Mouse (Mus musculus) midbrain, embryonic 12.5 days (tissue): Measurements from ENCODE around the gene Med20. TPM values are rescaled to one million over a fixed set of nuclear protein-coding genes. Genes with fewer than 3 reads are reported as not detected.
"Not testable (repeated sequence)": the region's sequence is repeated elsewhere in the genome, so short reads cannot be mapped to it uniquely, and the experiment has no call there.

Experiments used
- ATAC-seq: fragments of 200-750 bp; cut with Nextera tagmentation; 2 replicates; pipeline ENCODE4 v1.8.0; 2017; ENCODE audit warnings: low read depth, moderate TSS enrichment, moderate library complexity; ENCODE audit not compliant: low FRiP score
- H3K27ac ChIP-seq: fragments of 300-500 bp; sonication (generic); replicated peaks from 2 replicates; pipeline ENCODE4 v1.5.1; 2016; ENCODE audit warnings: mild to moderate bottlenecking
- H3K27me3 ChIP-seq: fragments of 300-500 bp; sonication (generic); 2 replicates; pipeline ENCODE4 v1.6.1; 2016; ENCODE audit warnings: mild to moderate bottlenecking
- H3K36me3 ChIP-seq: fragments of 300-500 bp; sonication (generic); 2 replicates; pipeline ENCODE4 v1.6.1; 2016
- H3K4me1 ChIP-seq: fragments of 300-500 bp; sonication (generic); 2 replicates; pipeline ENCODE4 v1.6.1; 2016
- H3K4me2 ChIP-seq: fragments of 300-500 bp; sonication (generic); replicated peaks from 2 replicates; pipeline ENCODE4 v1.6.1; 2016; ENCODE audit warnings: mild to moderate bottlenecking, moderate library complexity
- H3K4me3 ChIP-seq: fragments of 300-500 bp; sonication (generic); 2 replicates; pipeline ENCODE4 v1.5.1; 2016; ENCODE audit warnings: mild to moderate bottlenecking
- H3K9ac ChIP-seq: fragments of 300-500 bp; sonication (generic); replicated peaks from 2 replicates; pipeline ENCODE4 v1.6.1; 2016; ENCODE audit warnings: mild to moderate bottlenecking, moderate library complexity
- H3K9me3 ChIP-seq: fragments of 300-500 bp; sonication (generic); 2 replicates; pipeline ENCODE4 v1.6.1; 2016; ENCODE audit warnings: mild to moderate bottlenecking
- WGBS: fragments of 180-500 bp; shearing (Covaris S2); methylation state at CpG from one replicate; pipeline ENCODE4 v1.1.7; 2016; 5-methylcytosine and 5-hydroxymethylcytosine counted together
- polyA plus RNA-seq: library from polyadenylated mRNA; unstranded; fragments of >200 nt; fragmentation: Nextera tagmentation; extraction: Ambion mirVana; gene quantifications from 2 replicates; pipeline ENCODE4 v1.2.1, GENCODE M21; 2016

Gene Med20
- polyA plus RNA-seq, 1 experiment from 2014 or later, result 41.0 TPM

GRCm38 (mm10) chr17:47630678-47631065 is 19.3 kb downstream of the Med20 start, which contains the start of gene Usp49:
Usp49 (plus strand) TSS chr17:47630690.
- peak within 1 kb of the TSS; percentile 75 for H3K4me2 ChIP-seq
- no peak for ATAC-seq
- peak within 1 kb of the TSS; percentile 94 for H3K27ac ChIP-seq
- peak within 1 kb of the TSS; percentile 79 for H3K4me3 ChIP-seq
- H3K9me3 ChIP-seq, result no peaks in the 10 kb centered on the region
- H3K4me1 ChIP-seq, result peaks cover 33% of the 10 kb centered on the region
- peaks cover 13% of the 10 kb centered on the region for H3K36me3 ChIP-seq
- no peaks in the 10 kb centered on the region for H3K27me3 ChIP-seq
- WGBS, result 0% methylated on average over 3 of the region's 3 CpGs
- H3K9ac ChIP-seq, result peak within 1 kb of the TSS; percentile 83

- peaks cover 33% of the 10 kb centered on the region for H3K4me1 ChIP-seq
- H3K9ac ChIP-seq, result 0 out of 2 replicates have a peak overlapping the region, but pooled peaks have one; percentile 2
- no peaks in the 10 kb centered on the region for H3K9me3 ChIP-seq
- peak overlapping the region; percentile 22 for H3K4me2 ChIP-seq
- ATAC-seq, result no peak
- H3K27me3 ChIP-seq, result no peaks in the 10 kb centered on the region
- H3K4me3 ChIP-seq, result 0 out of 2 replicates have a peak overlapping the region, but pooled peaks have one; percentile 8
- 72% methylated on average over 4 of the region's 4 CpGs for WGBS
- no peak overlapping the region for H3K27ac ChIP-seq
- peaks cover 6% of the 10 kb centered on the region; the same call in 1 of the 2 replicates for H3K36me3 ChIP-seq
Observed at GRCm38 (mm10) chr17:47632181-47632840, 20.9 kb downstream of the Med20 start.

GRCm38 (mm10) chr17:47633999-47634770 is 22.8 kb downstream of the Med20 start:
- no peak overlapping the region for H3K9ac ChIP-seq
- H3K4me2 ChIP-seq, result no peak overlapping the region
- peaks cover 6% of the 10 kb centered on the region; the same call in 1 of the 2 replicates for H3K36me3 ChIP-seq
- WGBS, result 79% methylated on average over 7 of the region's 7 CpGs
- H3K27me3 ChIP-seq, result no peaks in the 10 kb centered on the region
- peaks cover 26% of the 10 kb centered on the region for H3K4me1 ChIP-seq
- no peaks in the 10 kb centered on the region for H3K9me3 ChIP-seq
- ATAC-seq, result no peak
- H3K4me3 ChIP-seq, result no peak overlapping the region
- no peak overlapping the region for H3K27ac ChIP-seq

- H3K4me2 ChIP-seq, result no peak overlapping the region
- no peak for ATAC-seq
- no peak overlapping the region for H3K27ac ChIP-seq
- no peaks in the 10 kb centered on the region for H3K36me3 ChIP-seq
- 89% methylated on average over 2 of the region's 2 CpGs for WGBS
- H3K27me3 ChIP-seq, result no peaks in the 10 kb centered on the region
- no peaks in the 10 kb centered on the region for H3K9me3 ChIP-seq
- H3K9ac ChIP-seq, result no peak overlapping the region
- 0 out of 2 replicates have a peak, but pooled peaks cover under 1% of the 10 kb centered on the region for H3K4me1 ChIP-seq
- no peak overlapping the region for H3K4me3 ChIP-seq
Observed at GRCm38 (mm10) chr17:47642992-47643391, 31.6 kb downstream of the Med20 start.

GRCm38 (mm10) chr17:47646683-47647082 is 35.3 kb downstream of the Med20 start:
- Histone ChIP-seq H3K9me3 (no peaks in the 10 kb centered on the region), H3K9ac (no peak overlapping the region), H3K27ac (no peak overlapping the region), H3K27me3 (no peaks in the 10 kb centered on the region), H3K4me2 (no peak overlapping the region), H3K36me3 (no peaks in the 10 kb centered on the region; the same call in 1 of the 2 replicates), H3K4me1 (peaks cover 13% of the 10 kb centered on the region), H3K4me3 (no peak overlapping the region)
- no peak for ATAC-seq
- WGBS, result 85% methylated on average over 1 of the region's 1 CpGs

GRCm38 (mm10) chr17:47648966-47649365 is 37.6 kb downstream of the Med20 start:
- H3K4me2 ChIP-seq, result no peak overlapping the region

GRCm38 (mm10) chr17:47651953-47652352 is 40.6 kb downstream of the Med20 start:
- peak overlapping the region; percentile 60; the same call in 1 of the 2 replicates for H3K27ac ChIP-seq

More at GRCm38 (mm10) chr17:47648966-47649365, 37.6 kb downstream of the Med20 start:
- Histone ChIP-seq H3K4me3 (no peak overlapping the region), H3K36me3 (peaks cover 5% of the 10 kb centered on the region), H3K9me3 (no peaks in the 10 kb centered on the region), H3K27ac (peak overlapping the region; percentile 56; the same call in 1 of the 2 replicates), H3K4me1 (peaks cover 22% of the 10 kb centered on the region), H3K27me3 (no peaks in the 10 kb centered on the region), H3K9ac (no peak overlapping the region)
- ATAC-seq, result peak; percentile 44
- 41% methylated on average over 4 of the region's 4 CpGs for WGBS

GRCm38 (mm10) chr17:47654346-47654745 is 43.0 kb downstream of the Med20 start:
- not testable (repeated sequence) for H3K4me2 ChIP-seq, H3K4me3 ChIP-seq, ATAC-seq, H3K27me3 ChIP-seq, H3K9ac ChIP-seq, H3K27ac ChIP-seq, H3K9me3 ChIP-seq
- H3K4me1 ChIP-seq, result peaks cover 11% of the 10 kb centered on the region
- 95% methylated on average over 8 of the region's 8 CpGs for WGBS
- peaks cover 15% of the 10 kb centered on the region for H3K36me3 ChIP-seq

More at GRCm38 (mm10) chr17:47651953-47652352, 40.6 kb downstream of the Med20 start:
- WGBS, result 54% methylated on average over 2 of the region's 2 CpGs
- Histone ChIP-seq H3K9ac (no peak overlapping the region), H3K4me3 (no peak overlapping the region), H3K36me3 (peaks cover 12% of the 10 kb centered on the region), H3K27me3 (no peaks in the 10 kb centered on the region), H3K4me1 (peaks cover 22% of the 10 kb centered on the region), H3K9me3 (no peaks in the 10 kb centered on the region), H3K4me2 (no peak overlapping the region)
- no peak for ATAC-seq

- Histone ChIP-seq H3K9ac (no peak overlapping the region), H3K4me3 (no peak overlapping the region), H3K4me1 (peaks cover 11% of the 10 kb centered on the region), H3K27ac (no peak overlapping the region), H3K4me2 (no peak overlapping the region), H3K36me3 (peaks cover 21% of the 10 kb centered on the region), H3K27me3 (no peaks in the 10 kb centered on the region), H3K9me3 (no peaks in the 10 kb centered on the region)
- 87% methylated on average over 5 of the region's 5 CpGs for WGBS
- no peak for ATAC-seq
Observed at GRCm38 (mm10) chr17:47655697-47656096, 44.3 kb downstream of the Med20 start.

- Histone ChIP-seq H3K36me3 (peaks cover 21% of the 10 kb centered on the region; the same call in 1 of the 2 replicates), H3K27me3 (no peaks in the 10 kb centered on the region), H3K4me3 (no peak overlapping the region), H3K4me1 (no peaks in the 10 kb centered on the region; the same call in 1 of the 2 replicates), H3K9me3 (no peaks in the 10 kb centered on the region), H3K9ac (no peak overlapping the region), H3K4me2 (no peak overlapping the region), H3K27ac (no peak overlapping the region)
- WGBS, result 92% methylated on average over 4 of the region's 4 CpGs
- no peak for ATAC-seq
Observed at GRCm38 (mm10) chr17:47657901-47658300, 46.5 kb downstream of the Med20 start.

- peaks cover 17% of the 10 kb centered on the region; the same call in 1 of the 2 replicates for H3K36me3 ChIP-seq
- 87% methylated on average over 3 of the region's 3 CpGs for WGBS
- no peak overlapping the region for H3K9ac ChIP-seq
- H3K4me2 ChIP-seq, result no peak overlapping the region
- H3K9me3 ChIP-seq, result no peaks in the 10 kb centered on the region
- H3K27ac ChIP-seq, result no peak overlapping the region
- no peaks in the 10 kb centered on the region for H3K27me3 ChIP-seq
- H3K4me1 ChIP-seq, result peaks cover 5% of the 10 kb centered on the region
- ATAC-seq, result no peak
- H3K4me3 ChIP-seq, result no peak overlapping the region
Observed at GRCm38 (mm10) chr17:47658741-47659243, 47.4 kb downstream of the Med20 start.
